Mouse (Mus musculus) skeletal muscle tissue, postnatal 0 days (tissue): ENCODE results near the gene Mpig6b. TPM values are rescaled to one million over a fixed set of nuclear protein-coding genes. Genes with fewer than 3 reads are reported as not detected.

Experiments used
- polyA plus RNA-seq: library from polyadenylated mRNA; unstranded; fragments of >200 nt; fragmentation: Nextera tagmentation; extraction: Ambion mirVana; gene quantifications from 2 replicates; pipeline ENCODE4 v1.2.1, GENCODE M21; 2015

Gene Mpig6b
- polyA plus RNA-seq, 1 experiment from 2014 or later = 0.30 TPM

Other genes starting within 250 kb of the Mpig6b start
- gene Stk19, start 229.2 kb downstream of the Mpig6b start, polyA plus RNA-seq = 11.6 and 15.6 TPM in 2 replicates
- gene Dxo, start 229.2 kb downstream of the Mpig6b start, polyA plus RNA-seq = 21.0 and 22.2 TPM in 2 replicates
- 15.7 and 16.8 TPM in 2 replicates for gene Skiv2l, start 216.0 kb downstream of the Mpig6b start, polyA plus RNA-seq
- gene Nelfe, start 215.8 kb downstream of the Mpig6b start, polyA plus RNA-seq = 33.1 and 42.1 TPM in 2 replicates
- gene Cfb, start 203.7 kb downstream of the Mpig6b start, polyA plus RNA-seq = 4.1 and 6.3 TPM in 2 replicates
- gene Zbtb12, start 186.7 kb downstream of the Mpig6b start, polyA plus RNA-seq = 0.87 and 0.99 TPM in 2 replicates
- not detected in 2 replicates for gene Gm20547, start 184.1 kb downstream of the Mpig6b start, polyA plus RNA-seq
- gene C2, start 167.9 kb downstream of the Mpig6b start, polyA plus RNA-seq = 5.1 and 9.4 TPM in 2 replicates
- gene Ehmt2, start 167.7 kb downstream of the Mpig6b start, polyA plus RNA-seq = 26.7 and 27.6 TPM in 2 replicates
- not detected in 2 replicates for gene Slc44a4, start 151.7 kb downstream of the Mpig6b start, polyA plus RNA-seq
- 12.8 and 14.9 TPM in 2 replicates for gene Neu1, start 134.9 kb downstream of the Mpig6b start, polyA plus RNA-seq
- gene Hspa1b, start 106.9 kb downstream of the Mpig6b start, polyA plus RNA-seq = 0.12 and 0.27 TPM in 2 replicates
- gene Gm20481, start 96.3 kb downstream of the Mpig6b start, polyA plus RNA-seq = 0.32 TPM in 1 of 2 replicates, not detected in the other
- 2.5 and 3.8 TPM in 2 replicates for gene Hspa1a, start 94.0 kb downstream of the Mpig6b start, polyA plus RNA-seq
- gene Hspa1l, start 93.5 kb downstream of the Mpig6b start, polyA plus RNA-seq = 2.7 and 2.8 TPM in 2 replicates
- gene Lsm2, start 84.3 kb downstream of the Mpig6b start, polyA plus RNA-seq = 54.1 and 55.4 TPM in 2 replicates
- gene Vars, start 65.2 kb downstream of the Mpig6b start, polyA plus RNA-seq = 27.6 and 32.6 TPM in 2 replicates
- gene Vwa7, start 49.6 kb downstream of the Mpig6b start, polyA plus RNA-seq = 0.46 and 0.53 TPM in 2 replicates
- 10.6 and 11.5 TPM in 2 replicates for gene Sapcd1, start 38.2 kb downstream of the Mpig6b start, polyA plus RNA-seq
- 2.2 and 3.5 TPM in 2 replicates for gene Msh5, start 19.4 kb downstream of the Mpig6b start, polyA plus RNA-seq
- gene Clic1, start 16.2 kb downstream of the Mpig6b start, polyA plus RNA-seq = 115 and 138 TPM in 2 replicates
- gene Ddah2, start 7.1 kb downstream of the Mpig6b start, polyA plus RNA-seq = 144 and 157 TPM in 2 replicates
- 11.3 TPM in 1 of 2 replicates, not detected in the other for gene Ly6g6c, start 796 bp downstream of the Mpig6b start, polyA plus RNA-seq
- 2.1 TPM in 1 of 2 replicates, not detected in the other for gene Ly6g6e, start 10.7 kb upstream of the Mpig6b start, polyA plus RNA-seq
- 0.49 and 1.2 TPM in 2 replicates for gene Ly6g6d, start 11.9 kb upstream of the Mpig6b start, polyA plus RNA-seq
- gene Ly6g6f, start 19.4 kb upstream of the Mpig6b start, polyA plus RNA-seq = 0.11 and 0.29 TPM in 2 replicates
- gene Abhd16a, start 23.1 kb upstream of the Mpig6b start, polyA plus RNA-seq = 87.8 and 89.8 TPM in 2 replicates
- gene Ly6g5c, start 42.1 kb upstream of the Mpig6b start, polyA plus RNA-seq = 0.38 TPM in 1 of 2 replicates, not detected in the other
- gene Ly6g5b, start 49.2 kb upstream of the Mpig6b start, polyA plus RNA-seq = 0.22 and 0.37 TPM in 2 replicates
- 8.4 and 9.1 TPM in 2 replicates for gene Gpank1, start 55.3 kb upstream of the Mpig6b start, polyA plus RNA-seq
- 203 and 204 TPM in 2 replicates for gene Csnk2b, start 55.9 kb upstream of the Mpig6b start, polyA plus RNA-seq
- 10.6 and 11.8 TPM in 2 replicates for gene D17H6S53E, start 60.2 kb upstream of the Mpig6b start, polyA plus RNA-seq
- 0.30 and 0.81 TPM in 2 replicates for gene Apom, start 65.9 kb upstream of the Mpig6b start, polyA plus RNA-seq
- gene Bag6, start 69.0 kb upstream of the Mpig6b start, polyA plus RNA-seq = 39.5 and 42.1 TPM in 2 replicates
- 51.8 and 55.0 TPM in 2 replicates for gene Prrc2a, start 98.7 kb upstream of the Mpig6b start, polyA plus RNA-seq
- gene Aif1, start 109.9 kb upstream of the Mpig6b start, polyA plus RNA-seq = 11.0 and 18.3 TPM in 2 replicates
- 14.2 and 24.5 TPM in 2 replicates for gene Lst1, start 122.3 kb upstream of the Mpig6b start, polyA plus RNA-seq
- 1.3 and 2.2 TPM in 2 replicates for gene Ltb, start 128.3 kb upstream of the Mpig6b start, polyA plus RNA-seq
- gene Tnf, start 135.8 kb upstream of the Mpig6b start, polyA plus RNA-seq = 0.49 and 0.74 TPM in 2 replicates
- 0.12 and 0.24 TPM in 2 replicates for gene Lta, start 139.2 kb upstream of the Mpig6b start, polyA plus RNA-seq
- gene Gm16181, start 154.7 kb upstream of the Mpig6b start, polyA plus RNA-seq = 0.40 and 0.83 TPM in 2 replicates
- 3.3 and 3.9 TPM in 2 replicates for gene Atp6v1g2, start 167.5 kb upstream of the Mpig6b start, polyA plus RNA-seq
- gene Nfkbil1, start 169.6 kb upstream of the Mpig6b start, polyA plus RNA-seq = 8.5 and 8.8 TPM in 2 replicates
- 131 and 157 TPM in 2 replicates for gene Ddx39b, start 175.6 kb upstream of the Mpig6b start, polyA plus RNA-seq
- gene H2-D1, start 196.5 kb upstream of the Mpig6b start, polyA plus RNA-seq = 113 and 180 TPM in 2 replicates